Mouse (Mus musculus): ENCODE data around the gene Tmem150c. TPM values are rescaled to one million over a fixed set of nuclear protein-coding genes. Genes with fewer than 3 reads are reported as not detected.

Gene Tmem150c
- polyA plus RNA-seq, 1 experiment from 2014 or later: 18.4 TPM

DNA sequence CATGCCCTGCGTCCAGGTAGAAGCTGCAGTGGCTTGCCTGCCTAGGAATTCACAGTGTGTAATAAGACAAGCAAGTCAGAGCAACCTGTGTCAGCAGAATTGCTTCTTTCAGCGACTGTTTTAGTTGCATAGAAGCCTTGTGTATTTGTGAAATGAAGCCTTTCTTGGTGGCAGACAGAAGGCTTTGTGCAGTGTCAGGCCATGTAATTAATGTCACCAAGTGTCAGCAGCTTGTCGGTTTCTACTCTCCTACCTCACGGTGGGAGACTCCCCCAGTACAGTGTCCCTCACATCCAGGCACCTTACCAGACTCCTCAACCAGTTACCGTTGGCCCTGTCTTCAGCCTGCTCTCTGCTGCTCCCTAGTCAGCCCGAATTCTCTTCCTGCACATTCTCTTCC is 100.3 kb downstream of the Tmem150c start:
- Histone ChIP-seq H3K4me3 (replicated peaks) (no peak overlapping the region), H3K27ac (no peak overlapping the region), H3K9me3 (replicated peaks) (no peaks in the 10 kb centered on the region), H3K4me1 (peaks cover 12% of the 10 kb centered on the region), H3K9ac (no peak overlapping the region), H3K4me2 (no peak overlapping the region), H3K36me3 (peaks cover 52% of the 10 kb centered on the region), H3K27me3 (no peaks in the 10 kb centered on the region)
- 52% methylated on average over 6 of the region's 6 CpGs for WGBS
- ATAC-seq (replicated peaks; ENCODE audit: low FRiP score): no peak

DNA sequence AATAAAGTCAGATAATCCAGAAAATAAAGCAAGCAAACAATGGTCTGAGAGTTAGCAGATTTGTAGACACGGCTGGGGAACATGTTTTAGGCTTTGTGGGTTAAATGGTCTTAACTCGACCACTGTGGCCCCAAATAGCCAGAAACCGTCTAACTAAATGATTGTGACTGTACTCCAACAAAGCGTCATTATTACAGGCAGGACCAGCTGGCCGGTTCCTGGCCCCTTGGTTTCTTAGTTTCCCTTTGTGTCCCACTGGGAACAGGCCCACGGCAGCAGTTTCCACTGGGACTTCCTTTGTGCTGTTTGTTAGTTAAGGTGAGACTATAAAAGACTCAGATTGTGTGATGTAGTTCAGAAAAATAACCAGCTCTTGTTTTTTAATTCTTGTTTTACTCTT is 100.9 kb downstream of the Tmem150c start:
- ATAC-seq (replicated peaks; ENCODE audit: low FRiP score): no peak
- 60% methylated on average over 6 of the region's 6 CpGs for WGBS
- peaks cover 46% of the 10 kb centered on the region for H3K36me3 ChIP-seq
- no peak overlapping the region for H3K4me2 ChIP-seq
- H3K27me3 ChIP-seq: no peaks in the 10 kb centered on the region
- peaks cover 15% of the 10 kb centered on the region for H3K4me1 ChIP-seq
- H3K9ac ChIP-seq: no peak overlapping the region
- H3K9me3 ChIP-seq (replicated peaks): no peaks in the 10 kb centered on the region
- H3K4me3 ChIP-seq (replicated peaks): no peak overlapping the region
- no peak overlapping the region for H3K27ac ChIP-seq

DNA sequence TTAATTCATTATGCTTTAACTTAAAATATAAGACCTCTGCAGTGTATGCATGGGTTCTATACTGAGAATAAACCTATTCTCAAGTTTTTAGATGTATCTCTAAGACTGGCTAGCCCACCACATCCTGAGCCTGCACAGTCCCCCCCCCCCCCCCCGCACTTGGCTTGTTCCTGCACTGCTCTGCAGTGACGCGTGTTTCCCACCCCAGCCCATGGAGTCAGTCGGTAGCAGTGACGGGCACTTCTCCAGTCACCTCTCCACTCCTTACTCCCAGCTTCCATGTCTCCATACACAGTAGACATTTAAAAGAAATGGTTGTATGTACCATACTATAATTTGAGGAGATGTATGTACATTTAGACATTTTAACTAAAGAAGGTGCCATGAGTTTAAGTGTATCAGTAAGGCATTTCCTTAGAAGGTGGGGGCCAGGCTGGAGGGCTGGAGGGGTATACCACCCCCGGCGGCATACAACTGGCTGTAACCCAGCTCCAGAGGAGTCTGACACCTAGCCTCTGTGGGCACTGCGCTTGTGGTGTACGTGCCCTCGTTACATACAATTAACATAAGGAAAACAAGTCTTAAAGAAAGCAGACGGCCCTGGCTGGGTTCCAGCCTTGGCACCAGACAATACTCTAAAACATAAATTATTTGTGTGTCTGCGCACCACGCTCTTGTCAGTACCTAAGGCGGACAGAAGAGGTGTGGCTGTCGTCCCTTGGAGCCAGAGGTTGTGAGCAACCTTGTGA is 102.0 kb downstream of the Tmem150c start:
- no peaks in the 10 kb centered on the region for H3K27me3 ChIP-seq

DNA sequence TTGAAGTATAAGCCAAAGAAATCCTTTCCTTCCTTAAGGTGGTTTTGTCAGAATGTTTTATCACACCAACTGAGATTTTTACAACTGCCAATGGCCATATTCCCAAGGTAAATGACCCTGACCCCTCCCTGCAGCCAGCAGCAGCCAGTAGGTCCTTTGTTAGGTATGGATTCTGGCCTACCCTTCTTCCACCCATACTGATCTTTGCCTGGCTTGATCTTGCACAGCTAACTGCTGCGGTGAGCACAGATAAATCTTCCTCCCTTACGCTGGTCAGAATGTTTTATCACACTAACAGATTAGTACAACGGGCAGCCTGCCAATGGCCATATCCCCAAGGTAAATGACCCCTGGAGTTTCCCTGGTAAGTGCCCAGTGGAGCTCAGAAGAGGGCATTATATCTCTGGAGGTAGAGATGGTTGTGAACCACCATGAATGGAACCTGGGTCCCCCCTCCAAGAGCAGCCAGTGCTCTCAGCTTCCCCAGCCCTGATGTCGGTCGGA is 103.7 kb downstream of the Tmem150c start:
- ATAC-seq (replicated peaks; ENCODE audit: low FRiP score): no peak
- 60% methylated on average over 5 of the region's 5 CpGs for WGBS
- no peak overlapping the region for H3K27ac ChIP-seq
- H3K4me1 ChIP-seq: peaks cover 15% of the 10 kb centered on the region
- no peaks in the 10 kb centered on the region for H3K27me3 ChIP-seq
- H3K4me2 ChIP-seq: no peak overlapping the region
- H3K4me3 ChIP-seq (replicated peaks): no peak overlapping the region
- H3K9ac ChIP-seq: no peak overlapping the region
- peaks cover 34% of the 10 kb centered on the region for H3K36me3 ChIP-seq
- no peaks in the 10 kb centered on the region for H3K9me3 ChIP-seq (replicated peaks)

More for the DNA sequence above, 102.0 kb downstream of the Tmem150c start:
- Histone ChIP-seq H3K9me3 (replicated peaks) (no peaks in the 10 kb centered on the region), H3K36me3 (peaks cover 43% of the 10 kb centered on the region), H3K4me3 (replicated peaks) (no peak overlapping the region), H3K4me1 (peaks cover 15% of the 10 kb centered on the region), H3K27ac (no peak overlapping the region), H3K4me2 (no peak overlapping the region), H3K9ac (no peak overlapping the region)
- ATAC-seq (replicated peaks; ENCODE audit: low FRiP score): no peak
- WGBS: 78% methylated on average over 15 of the region's 15 CpGs

DNA sequence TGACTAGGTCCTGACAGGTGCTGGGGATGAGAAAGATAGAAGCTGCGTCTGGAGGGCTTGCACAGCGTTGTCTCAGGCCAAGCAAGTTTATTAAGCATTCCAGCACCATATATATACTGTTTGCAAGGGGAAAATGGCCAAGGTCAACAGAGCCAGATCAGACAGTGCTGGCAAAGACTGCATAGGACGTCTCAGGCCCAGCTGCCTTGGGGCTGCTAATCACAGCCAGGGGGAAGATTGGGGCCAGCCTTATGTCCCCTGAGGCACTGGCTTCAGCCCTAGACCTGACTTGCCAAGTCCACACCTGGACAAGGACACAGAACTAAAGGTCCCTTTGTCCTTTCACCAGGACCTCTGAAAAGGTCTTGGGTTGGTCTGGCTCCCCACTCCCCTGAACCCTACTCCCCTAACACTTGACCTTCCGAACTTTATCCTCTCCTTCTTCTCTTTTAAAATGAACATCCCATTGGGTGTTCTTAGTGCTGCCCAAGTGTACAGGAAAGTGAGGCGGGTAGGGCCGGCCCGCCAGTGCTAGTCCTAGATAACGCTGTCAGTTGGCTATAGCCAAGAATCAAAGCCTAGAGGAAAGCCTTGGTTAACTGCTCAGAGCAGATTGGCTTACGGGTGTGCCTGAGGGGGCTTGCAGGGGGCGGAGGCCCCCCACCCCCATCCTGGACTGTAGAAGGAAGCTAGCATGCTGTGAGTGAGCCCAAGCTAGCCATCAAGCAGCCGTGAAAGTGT is 104.6 kb downstream of the Tmem150c start:
- 77% methylated on average over 11 of the region's 11 CpGs for WGBS
- no peak for ATAC-seq (replicated peaks; ENCODE audit: low FRiP score)

DNA sequence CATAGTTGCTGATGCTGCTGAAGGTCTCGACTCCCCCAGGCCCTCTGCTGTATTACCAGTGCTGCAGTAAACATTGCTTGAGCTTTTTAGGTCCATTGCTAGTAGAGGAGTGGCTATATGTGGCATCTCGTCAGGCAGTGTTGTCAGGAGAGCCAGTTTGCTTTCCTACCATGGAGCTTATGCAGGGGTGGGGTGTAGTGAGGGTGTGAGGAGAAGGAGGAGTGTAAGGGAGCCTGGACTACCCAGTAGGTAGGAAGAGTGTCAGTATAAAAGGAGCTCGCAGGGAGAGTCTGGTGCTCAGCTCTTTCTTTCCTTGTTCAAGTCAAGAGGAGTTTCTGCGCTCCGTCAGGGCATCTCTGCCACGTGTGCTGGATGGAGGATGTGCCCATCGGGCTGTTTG is 106.9 kb downstream of the Tmem150c start:
- WGBS: 86% methylated on average over 7 of the region's 7 CpGs
- H3K4me3 ChIP-seq (replicated peaks): no peak overlapping the region
- H3K27me3 ChIP-seq: no peaks in the 10 kb centered on the region
- no peak for ATAC-seq (replicated peaks; ENCODE audit: low FRiP score)
- H3K9ac ChIP-seq: no peak overlapping the region
- H3K4me1 ChIP-seq: peaks cover 26% of the 10 kb centered on the region
- no peaks in the 10 kb centered on the region for H3K9me3 ChIP-seq (replicated peaks)
- H3K27ac ChIP-seq: no peak overlapping the region
- H3K4me2 ChIP-seq: no peak overlapping the region
- peaks cover 14% of the 10 kb centered on the region for H3K36me3 ChIP-seq

More for the DNA sequence above, 104.6 kb downstream of the Tmem150c start:
- Histone ChIP-seq H3K9ac (no peak overlapping the region), H3K27me3 (no peaks in the 10 kb centered on the region), H3K4me3 (replicated peaks) (no peak overlapping the region), H3K4me2 (no peak overlapping the region), H3K27ac (no peak overlapping the region), H3K36me3 (peaks cover 25% of the 10 kb centered on the region), H3K9me3 (replicated peaks) (no peaks in the 10 kb centered on the region), H3K4me1 (peaks cover 15% of the 10 kb centered on the region)

DNA sequence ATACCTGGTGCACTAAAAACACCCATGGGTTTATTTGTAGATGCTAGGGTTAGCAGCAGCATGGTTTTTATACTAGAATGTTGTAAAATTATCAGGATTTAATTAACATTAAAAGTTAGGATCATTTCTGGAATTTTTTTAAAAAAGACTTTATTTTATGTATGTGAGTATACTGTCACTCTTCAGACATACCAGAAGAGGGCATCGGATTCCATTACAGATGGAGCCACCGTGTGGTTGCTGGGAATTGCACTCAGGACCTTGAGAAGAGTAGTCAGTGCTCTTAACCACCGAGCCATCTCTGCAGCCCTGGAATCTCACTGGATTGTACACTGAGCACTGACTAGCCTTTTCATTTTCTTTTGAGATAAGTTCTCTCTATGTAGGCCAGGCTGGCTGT is 109.7 kb downstream of the Tmem150c start:
- no peak overlapping the region for H3K4me3 ChIP-seq (replicated peaks)
- H3K9me3 ChIP-seq (replicated peaks): no peaks in the 10 kb centered on the region
- H3K36me3 ChIP-seq: peaks cover 14% of the 10 kb centered on the region
- peaks cover 30% of the 10 kb centered on the region for H3K4me1 ChIP-seq
- H3K4me2 ChIP-seq: no peak overlapping the region
- no peak for ATAC-seq (replicated peaks; ENCODE audit: low FRiP score)
- H3K27me3 ChIP-seq: no peaks in the 10 kb centered on the region
- 91% methylated on average over 3 of the region's 3 CpGs for WGBS
- no peak overlapping the region for H3K9ac ChIP-seq
- no peak overlapping the region for H3K27ac ChIP-seq

DNA sequence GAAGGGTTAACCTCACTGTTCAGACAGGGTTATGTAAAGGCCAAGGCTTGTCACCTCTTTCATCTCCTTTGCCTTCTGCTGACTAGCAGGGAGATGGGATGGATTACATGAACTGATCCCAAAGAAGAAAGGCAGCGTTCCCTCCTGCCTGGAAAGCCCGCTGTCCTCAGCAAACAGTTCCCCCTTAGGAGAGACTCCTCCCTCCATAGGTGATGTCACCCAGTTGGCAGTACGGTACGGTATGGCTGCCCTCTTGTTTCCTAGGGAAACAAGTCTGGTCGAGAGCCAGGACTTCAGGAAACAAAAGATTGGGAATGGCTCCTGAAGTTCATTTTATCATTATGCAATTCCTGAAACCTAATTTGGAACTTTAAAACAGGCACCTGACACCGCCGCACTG is 111.7 kb downstream of the Tmem150c start:
- Histone ChIP-seq H3K4me1 (peaks cover 22% of the 10 kb centered on the region), H3K9ac (no peak overlapping the region), H3K27me3 (no peaks in the 10 kb centered on the region), H3K27ac (no peak overlapping the region), H3K4me3 (replicated peaks) (no peak overlapping the region), H3K9me3 (replicated peaks) (no peaks in the 10 kb centered on the region), H3K36me3 (peaks cover 16% of the 10 kb centered on the region), H3K4me2 (no peak overlapping the region)
- WGBS: 45% methylated on average over 7 of the region's 7 CpGs
- ATAC-seq (replicated peaks; ENCODE audit: low FRiP score): 0 out of 2 replicates have a peak, but pooled peaks have one; percentile 57

DNA sequence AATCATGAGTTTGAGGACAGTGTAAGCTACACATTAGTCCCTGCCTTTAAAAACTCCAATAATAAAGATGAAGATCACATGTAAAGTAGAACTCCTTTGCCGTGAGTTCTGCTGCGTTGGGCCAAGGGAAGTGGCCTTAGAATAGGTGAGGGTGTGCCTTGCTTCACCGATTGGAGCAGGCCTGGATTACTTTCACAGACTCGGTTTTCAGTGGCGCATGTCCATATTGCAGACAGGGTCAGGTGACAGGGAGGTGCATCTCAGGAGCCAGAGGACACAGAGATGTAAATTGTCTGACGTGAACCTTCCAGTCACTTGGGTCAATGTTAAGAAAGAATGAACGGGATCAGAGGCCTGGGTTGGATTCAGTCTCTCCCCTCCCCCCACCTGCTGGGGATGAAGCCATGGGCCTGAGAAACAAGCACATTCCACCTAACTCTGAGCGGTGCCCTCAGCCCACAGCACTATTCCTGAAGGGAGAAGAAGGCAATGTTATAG is 112.4 kb downstream of the Tmem150c start:
- Histone ChIP-seq H3K27me3 (no peaks in the 10 kb centered on the region), H3K4me3 (replicated peaks) (no peak overlapping the region), H3K4me1 (peaks cover 22% of the 10 kb centered on the region), H3K4me2 (no peak overlapping the region), H3K27ac (no peak overlapping the region), H3K9ac (no peak overlapping the region), H3K36me3 (peaks cover 12% of the 10 kb centered on the region; the same call in 1 of the 2 replicates), H3K9me3 (replicated peaks) (no peaks in the 10 kb centered on the region)
- WGBS: 50% methylated on average over 8 of the region's 8 CpGs
- ATAC-seq (replicated peaks; ENCODE audit: low FRiP score): no peak

DNA sequence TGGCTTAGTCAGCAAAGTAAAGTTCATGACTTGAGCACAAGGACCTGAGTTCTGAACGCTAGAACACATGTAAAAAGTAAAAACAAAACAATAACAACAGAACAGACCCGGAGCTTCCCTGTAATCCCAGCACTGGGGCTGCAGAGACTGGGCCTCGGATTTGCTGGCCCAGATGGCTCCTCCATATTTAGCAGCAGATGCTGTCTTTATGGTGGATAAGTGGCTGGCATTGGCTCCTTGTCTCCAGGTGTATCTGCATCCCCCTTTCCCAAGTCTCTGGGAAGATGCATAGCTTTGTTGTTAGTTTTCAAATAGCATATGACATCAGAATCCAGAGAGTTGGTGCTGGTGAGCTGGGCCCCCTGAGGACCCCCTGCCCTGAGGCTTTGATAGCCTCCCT is 113.5 kb downstream of the Tmem150c start:
- ATAC-seq (replicated peaks; ENCODE audit: low FRiP score): no peak
- Histone ChIP-seq H3K4me2 (no peak overlapping the region), H3K9ac (no peak overlapping the region), H3K9me3 (replicated peaks) (no peaks in the 10 kb centered on the region), H3K27me3 (no peaks in the 10 kb centered on the region), H3K36me3 (peaks cover 9% of the 10 kb centered on the region; the same call in 1 of the 2 replicates), H3K4me1 (peaks cover 30% of the 10 kb centered on the region), H3K4me3 (replicated peaks) (no peak overlapping the region), H3K27ac (no peak overlapping the region)
- 77% methylated on average over 3 of the region's 3 CpGs for WGBS

DNA sequence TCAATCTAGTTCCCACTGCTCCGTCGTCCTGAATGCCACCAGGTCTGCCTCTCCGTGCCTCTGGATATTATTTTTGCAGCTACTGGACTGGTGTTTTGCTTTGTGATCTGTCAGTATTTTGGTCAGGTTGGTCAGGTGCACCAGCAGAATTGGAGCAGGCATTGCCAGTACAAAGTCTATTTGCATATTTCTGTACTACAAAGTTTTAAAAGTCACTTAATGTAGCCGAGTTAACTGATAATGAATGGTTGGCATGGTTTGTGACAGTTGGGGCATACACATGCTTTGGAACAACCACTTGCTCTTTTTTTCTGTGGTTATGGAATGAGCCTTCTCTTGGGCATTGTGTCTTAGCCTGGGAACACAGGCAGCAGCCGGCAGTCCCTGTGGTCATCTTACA is 115.0 kb downstream of the Tmem150c start:
- H3K4me1 ChIP-seq: peaks cover 38% of the 10 kb centered on the region
- no peaks in the 10 kb centered on the region for H3K9me3 ChIP-seq (replicated peaks)
- no peaks in the 10 kb centered on the region for H3K27me3 ChIP-seq
- H3K4me2 ChIP-seq: no peak overlapping the region
- ATAC-seq (replicated peaks; ENCODE audit: low FRiP score): no peak
- no peak overlapping the region for H3K9ac ChIP-seq
- H3K36me3 ChIP-seq: peaks cover 9% of the 10 kb centered on the region; the same call in 1 of the 2 replicates
- H3K27ac ChIP-seq: no peak overlapping the region
- no peak overlapping the region for H3K4me3 ChIP-seq (replicated peaks)
- 75% methylated on average over 5 of the region's 5 CpGs for WGBS

DNA sequence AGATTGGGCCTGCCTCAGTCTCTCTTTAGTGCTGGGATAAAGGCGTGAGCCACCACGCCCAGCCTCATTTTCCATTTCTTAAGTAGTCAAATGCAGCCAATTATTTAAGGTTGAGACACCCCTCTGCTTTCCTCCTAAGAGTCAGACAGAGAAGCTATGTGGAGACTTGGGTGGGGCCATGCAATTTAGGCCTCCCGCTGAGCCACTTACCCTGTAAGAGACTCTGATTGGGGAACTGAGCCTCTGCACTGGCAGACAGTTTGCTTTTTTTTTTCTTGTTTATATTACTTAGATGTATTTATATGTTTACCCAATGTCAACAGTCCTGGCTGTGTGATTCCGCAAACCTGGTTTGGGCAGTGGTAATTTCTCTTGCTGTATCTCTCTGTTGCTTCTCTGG is 115.6 kb downstream of the Tmem150c start:
- H3K27me3 ChIP-seq: no peaks in the 10 kb centered on the region
- H3K4me1 ChIP-seq: peaks cover 38% of the 10 kb centered on the region
- H3K9ac ChIP-seq: no peak overlapping the region
- no peak for ATAC-seq (replicated peaks; ENCODE audit: low FRiP score)
- 85% methylated on average over 4 of the region's 4 CpGs for WGBS
- no peaks in the 10 kb centered on the region for H3K9me3 ChIP-seq (replicated peaks)
- no peak overlapping the region for H3K4me2 ChIP-seq
- H3K27ac ChIP-seq: no peak overlapping the region
- peaks cover 9% of the 10 kb centered on the region; the same call in 1 of the 2 replicates for H3K36me3 ChIP-seq
- H3K4me3 ChIP-seq (replicated peaks): no peak overlapping the region

All from kidney, embryonic 15.5 days (tissue).